In genomic region chr4:128678564-128679217, GRCm38 (mm10) we compare ENCODE assay signal across 14 mouse cellular contexts. TPM values are rescaled to one million over a fixed set of nuclear protein-coding genes. Genes with fewer than 3 reads are reported as not detected.
DNase-seq lines count a peak whose midpoint lies in the region; ATAC-seq lines count a peak whose summit lies in the region.
"Had no signal": no experiment of that assay in that cellular context is flagged by ENCODE, and none has a peak within 500 bp of the region (broad histone marks: within the 10 kb centered on the region; RNA-seq: fewer than 3 reads in every experiment).

No protein-coding gene starts in this region.

- H3K27me3 ChIP-seq in forebrain, embryonic 10.5 days (ENCODE audit: poor library complexity, severe bottlenecking), result peaks cover 8% of the 10 kb centered on the region
- no peaks in the 10 kb centered on the region for H3K27me3 ChIP-seq in limb, embryonic 10.5 days (ENCODE audit: low read depth, poor library complexity, severe bottlenecking)
- no peaks in the 10 kb centered on the region for H3K27me3 ChIP-seq in midbrain, embryonic 15.5 days (replicated peaks)
- H3K27me3 ChIP-seq: CH12.LX had no signal

- H3K4me1 ChIP-seq in forebrain, embryonic 10.5 days, result peaks cover 29% of the 10 kb centered on the region
- H3K4me1 ChIP-seq in limb, embryonic 10.5 days, result peaks cover 40% of the 10 kb centered on the region
- H3K4me1 ChIP-seq in midbrain, embryonic 15.5 days, result peaks cover 16% of the 10 kb centered on the region

- H3K4me2 ChIP-seq in midbrain, embryonic 15.5 days, result peak overlapping the region; percentile 45
- H3K4me2 ChIP-seq: heart, embryonic 11.5 days had no signal

- H3K27ac ChIP-seq in forebrain, embryonic 10.5 days, result peak overlapping the region; percentile 67
- peak overlapping the region; percentile 73; the same call in 1 of the 2 replicates for H3K27ac ChIP-seq in limb, embryonic 10.5 days
- peak overlapping the region; percentile 48 for H3K27ac ChIP-seq in midbrain, embryonic 15.5 days
- H3K27ac ChIP-seq: left cerebral cortex, adult 2 months had no signal

- no peaks in the 10 kb centered on the region for H3K9me3 ChIP-seq in forebrain, embryonic 10.5 days
- H3K9me3 ChIP-seq in limb, embryonic 10.5 days (replicated peaks), result no peaks in the 10 kb centered on the region
- H3K9me3 ChIP-seq in midbrain, embryonic 15.5 days, result no peaks in the 10 kb centered on the region

- peak; percentile 47 for DNase-seq in Muller cell, postnatal 12 days (ENCODE audit: inconsistent ontology term)
- DNase-seq in forebrain, embryonic 10.5 days (ENCODE audit: extremely low spot score, low spot score), result no peak
- no peak for DNase-seq in limb, embryonic 10.5 days (ENCODE audit: low spot score)
- no peak for DNase-seq in layer of hippocampus, postnatal 10 days (ENCODE audit: low spot score in 2 of 2)
- DNase-seq in ovary, adult 18-20 months (ENCODE audit: low spot score), result no peak
- no peak for DNase-seq in kidney, postnatal 14 days
- DNase-seq: kidney, adult 11 months; right cerebral cortex, postnatal 25 days; thymus, adult 18-20 months had no signal

- no peaks in the 10 kb centered on the region for H3K36me3 ChIP-seq in forebrain, embryonic 10.5 days (replicated peaks)
- H3K36me3 ChIP-seq in limb, embryonic 10.5 days, result peaks cover 3% of the 10 kb centered on the region; the same call in 1 of the 2 replicates
- H3K36me3 ChIP-seq in midbrain, embryonic 15.5 days (replicated peaks), result no peaks in the 10 kb centered on the region

- H3K4me3 ChIP-seq in forebrain, embryonic 10.5 days, result no peak overlapping the region
- no peak overlapping the region for H3K4me3 ChIP-seq in limb, embryonic 10.5 days
- peak overlapping the region; percentile 22 for H3K4me3 ChIP-seq in midbrain, embryonic 15.5 days
- H3K4me3 ChIP-seq: left cerebral cortex, adult 2 months had no signal

- peak; percentile 84 for ATAC-seq in midbrain, embryonic 15.5 days (replicated peaks)
- ATAC-seq in cerebellum, adult (ENCODE audit: insufficient number of reproducible peaks, low FRiP score, low TSS enrichment), result no peak

- 66% methylated on average over 13 of the region's 13 CpGs for WGBS in forebrain, embryonic 10.5 days
- 63% methylated on average over 13 of the region's 13 CpGs for WGBS in limb, embryonic 10.5 days
- 25% methylated on average over 13 of the region's 13 CpGs for WGBS in midbrain, embryonic 15.5 days

- peak overlapping the region; percentile 4 for H3K9ac ChIP-seq in midbrain, embryonic 15.5 days

RNA-seq across cellular contexts. Expression of gene Phc2, which starts 24.2 kb away (rescaled TPM):
- polyA plus RNA-seq in forebrain, embryonic 10.5 days (2016; fragmentation: Nextera tagmentation; extraction: Ambion mirVana), result 23.3 and 23.4 TPM in 2 replicates
- polyA plus RNA-seq in limb, embryonic 10.5 days (2016; fragmentation: Nextera tagmentation; extraction: Ambion mirVana), result 71.1 and 76.8 TPM in 2 replicates
- polyA plus RNA-seq in midbrain, embryonic 15.5 days (2015; fragmentation: Nextera tagmentation; extraction: Ambion mirVana), result 70.0 and 72.2 TPM in 2 replicates
- 10 to 100 TPM; 81.1 to 82.9 TPM for total RNA-seq in layer of hippocampus, postnatal 10 days (2021)
